8 mouse cellular contexts compared by ENCODE assay signal in the genomic region with DNA sequence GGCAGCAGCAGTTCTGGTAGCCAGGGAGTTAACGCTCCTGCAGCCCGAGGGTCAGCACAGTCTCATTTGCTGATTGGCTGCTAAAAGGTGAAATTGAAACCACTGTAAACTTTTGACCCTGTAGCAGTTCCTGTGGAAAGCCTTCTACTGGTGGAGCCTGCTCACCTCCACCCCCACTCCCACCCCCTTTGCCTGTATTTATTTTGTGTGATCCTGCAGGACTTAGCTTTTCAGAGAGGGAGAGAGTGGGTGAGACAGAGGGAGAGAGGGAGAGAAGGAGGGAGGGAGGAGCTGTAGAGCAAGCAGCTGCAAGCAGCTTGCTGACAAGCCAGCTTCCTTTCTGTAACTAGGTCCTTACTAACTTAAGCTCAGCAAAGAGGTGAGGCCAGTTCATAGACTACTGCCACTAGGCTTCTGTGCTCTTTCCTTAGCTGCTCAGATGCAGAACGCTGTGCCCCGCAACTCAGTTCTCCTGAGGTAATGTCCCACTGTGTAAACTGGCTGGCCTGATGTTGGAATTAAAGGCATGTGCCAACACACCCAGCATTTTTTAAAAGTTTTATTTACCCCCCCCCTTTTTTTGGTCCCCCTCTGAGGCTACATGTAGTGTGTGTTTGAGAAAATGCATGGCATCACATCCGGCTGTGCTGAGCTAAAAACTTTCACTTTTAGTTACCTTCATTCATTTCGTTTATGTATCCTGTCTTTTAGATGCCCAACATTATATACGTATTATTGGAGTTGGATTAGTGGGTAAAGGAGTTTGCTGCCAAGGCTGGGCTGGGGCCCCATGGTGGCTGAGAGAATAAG. TPM values are rescaled to one million over a fixed set of nuclear protein-coding genes. Genes with fewer than 3 reads are reported as not detected.
DNase-seq lines count a peak whose midpoint lies in the region; ATAC-seq and TF ChIP-seq lines count a peak whose summit lies in the region.

No protein-coding gene starts in this region.

- H3K27ac ChIP-seq in forebrain, embryonic 11.5 days (ENCODE audit: low read depth, low read length): no peak overlapping the region
- H3K27ac ChIP-seq in left cerebral cortex, adult 2 months: peak overlapping the region; percentile 79
- H3K27ac ChIP-seq in spleen, adult 2 months (ENCODE audit: insufficient read depth, low read length): peak overlapping the region; percentile 91

- no peaks in the 10 kb centered on the region for H3K27me3 ChIP-seq in forebrain, embryonic 11.5 days (ENCODE audit: control insufficient read depth, insufficient read depth, low read length)
- H3K27me3 ChIP-seq in spleen, adult 2 months (ENCODE audit: control insufficient read depth, insufficient read depth, low read length): no peaks in the 10 kb centered on the region

- TF ChIP-seq CTCF in left cerebral cortex, adult 2 months (IDR thresholded peaks at IDR 0.05): no peak; the same call in 1 of the 2 replicates
- no peak for TF ChIP-seq CTCF in spleen, adult 2 months (IDR thresholded peaks at IDR 0.05; ENCODE audit: extremely low read depth, insufficient read depth, insufficient read length, insufficient replicate concordance)

- H3K4me1 ChIP-seq in forebrain, embryonic 11.5 days (replicated peaks; ENCODE audit: control insufficient read depth, insufficient read depth, low read length): peaks cover 11% of the 10 kb centered on the region
- H3K4me1 ChIP-seq in spleen, adult 2 months (ENCODE audit: control insufficient read depth, insufficient read depth, insufficient read length): peaks cover 21% of the 10 kb centered on the region

- H3K9ac ChIP-seq in forebrain, embryonic 11.5 days (ENCODE audit: low read length): peak overlapping the region; percentile 23; the same call in 1 of the 2 replicates

- DNase-seq in 416B (ENCODE audit: low read depth) (peak; percentile 93), adipocyte (ENCODE audit: low spot score) (peak; percentile 50)
- DNase-seq in forebrain, embryonic 11.5 days (ENCODE audit: low spot score): peak; percentile 63
- DNase-seq in heart, postnatal 25 days (ENCODE audit: low spot score): peak; percentile 51
- DNase-seq in left cerebral cortex, adult 2 months (ENCODE audit: extremely low spot score in 1 of 2, low spot score in 2 of 2): no peak
- DNase-seq in spleen, adult 2 months (ENCODE audit: low read depth in 1 of 2, low spot score in 2 of 2): peak in 1 of 2 experiments; percentile 32
- no peak for DNase-seq in right cerebral cortex, postnatal 14 days

- WGBS in forebrain, embryonic 11.5 days: 34% methylated on average over 7 of the region's 7 CpGs
- WGBS in spleen, adult 2 months: 11% methylated on average over 7 of the region's 7 CpGs

- intact Hi-C loops in heart, postnatal 25 days (cut with DNase I): loop anchor here (2.0 to 5.0 kb wide), 3 partner anchors 23 to 94 kb away; a partner anchor contains a TSS
- intact Hi-C loops in left cerebral cortex, adult 2 months (cut with DNase I): loop anchor here (5.0 kb wide), 1 partner anchor 39 kb away; a partner anchor contains a TSS

- TF ChIP-seq POLR2A in spleen, adult 2 months (IDR thresholded peaks at IDR 0.05; ENCODE audit: low read depth, low read length): no peak

- H3K9me3 ChIP-seq in forebrain, embryonic 11.5 days (ENCODE audit: control insufficient read depth, low read length): no peaks in the 10 kb centered on the region

- 0 out of 2 replicates have a peak, but pooled peaks have one; percentile 24 for ATAC-seq in forebrain, embryonic 11.5 days (replicated peaks; ENCODE audit: low FRiP score)
- peak; percentile 64 for ATAC-seq in megakaryocyte progenitor cell, adult 5-6 weeks (replicated peaks; ENCODE audit: poor library complexity)

- H3K4me3 ChIP-seq in forebrain, embryonic 11.5 days (ENCODE audit: low read depth, low read length): no peak overlapping the region
- H3K4me3 ChIP-seq in left cerebral cortex, adult 2 months: peak overlapping the region; percentile 31
- H3K4me3 ChIP-seq in spleen, adult 2 months (ENCODE audit: extremely low read depth, insufficient read depth, insufficient read length): peak overlapping the region; percentile 53

- no peaks in the 10 kb centered on the region for H3K36me3 ChIP-seq in forebrain, embryonic 11.5 days (ENCODE audit: control insufficient read depth, insufficient read depth, low read length)
- H3K36me3 ChIP-seq in spleen, adult 2 months (ENCODE audit: control insufficient read depth, insufficient read depth, low read length): peaks cover 3% of the 10 kb centered on the region; the same call in 1 of the 2 replicates

- peak overlapping the region; percentile 26; the same call in 1 of the 2 replicates for H3K4me2 ChIP-seq in forebrain, embryonic 11.5 days (ENCODE audit: low read depth, low read length, severe bottlenecking)

RNA-seq across cellular contexts. Expression of a gene that starts 38.9 kb away (rescaled TPM):
- polyA plus RNA-seq in forebrain, embryonic 11.5 days (2014; fragmentation: Nextera tagmentation; extraction: Ambion mirVana): 17.4 and 18.1 TPM in 2 replicates
- 10 to 100 TPM; 23.8 to 29.6 TPM for total RNA-seq in heart, postnatal 25 days (2021)
- total RNA-seq in left cerebral cortex, adult 2 months (2021): 10 to 100 TPM; 32.5 to 37.9 TPM
- total RNA-seq in megakaryocyte progenitor cell, adult 5-6 weeks (2015): 16.2 and 17.7 TPM in 2 replicates
- 12.0 and 18.2 TPM in 2 replicates for total RNA-seq in megakaryocyte progenitor cell, adult 5-6 weeks (2017)
- polyA plus RNA-seq in spleen, adult 2 months (2012; rRNA removed): 48.4 and 67.9 TPM in 2 replicates

Comparison
In these comparisons a context has a peak if more than half of its experiments do, and no peak if none do; other contexts are left out.
1. DNase-seq: peak in 416B (single experiment), adipocyte (single experiment), forebrain, embryonic 11.5 days (single experiment) and heart, postnatal 25 days (single experiment); none in left cerebral cortex, adult 2 months (0 of 2) and right cerebral cortex, postnatal 14 days (single experiment).